Mouse (Mus musculus) midbrain, embryonic 10.5 days (tissue): ENCODE results near the gene Fam243. TPM values are rescaled to one million over a fixed set of nuclear protein-coding genes. Genes with fewer than 3 reads are reported as not detected.

Experiments used
- DNase-seq: peaks from one replicate; pipeline ENCODE4 v3.0.0-alpha.2; 2017; ENCODE audit warnings: low spot score
- H3K27ac ChIP-seq: fragments of 300-500 bp; sonication (generic); replicated peaks from 2 replicates; pipeline ENCODE4 v1.5.1; 2016; ENCODE audit warnings: mild to moderate bottlenecking
- H3K27me3 ChIP-seq: fragments of 300-500 bp; sonication (generic); 2 replicates; pipeline ENCODE4 v1.6.1; 2016; ENCODE audit warnings: low read depth, mild to moderate bottlenecking; ENCODE audit not compliant: poor library complexity, severe bottlenecking
- H3K36me3 ChIP-seq: fragments of 300-500 bp; sonication (generic); 2 replicates; pipeline ENCODE4 v1.6.1; 2016; ENCODE audit warnings: mild to moderate bottlenecking, moderate library complexity
- H3K4me1 ChIP-seq: fragments of 300-500 bp; sonication (generic); 2 replicates; pipeline ENCODE4 v1.6.1; 2016
- H3K4me3 ChIP-seq: fragments of 300-500 bp; sonication (generic); 2 replicates; pipeline ENCODE4 v1.5.1; 2016; ENCODE audit warnings: mild to moderate bottlenecking, moderate library complexity
- H3K9me3 ChIP-seq: fragments of 300-500 bp; sonication (generic); replicated peaks from 2 replicates; pipeline ENCODE4 v1.6.1; 2016; ENCODE audit warnings: mild to moderate bottlenecking
- WGBS: fragments of 180-500 bp; shearing (Covaris S2); methylation state at CpG from one replicate; pipeline ENCODE4 v1.1.7; 2016; 5-methylcytosine and 5-hydroxymethylcytosine counted together
- polyA plus RNA-seq: library from polyadenylated mRNA; unstranded; fragments of >200 nt; fragmentation: Nextera tagmentation; extraction: Ambion mirVana; gene quantifications from 2 replicates; pipeline ENCODE4 v1.2.1, GENCODE M21; 2016

Gene Fam243
- polyA plus RNA-seq, 1 experiment from 2014 or later = 0.07 TPM

GRCm38 (mm10) chr16:92346297-92346916, 25.2 kb upstream of the Fam243 start:
- 72% methylated on average over 13 of the region's 13 CpGs for WGBS
- no peaks in the 10 kb centered on the region for H3K9me3 ChIP-seq
- H3K4me1 ChIP-seq = peaks cover 20% of the 10 kb centered on the region
- H3K27me3 ChIP-seq = no peaks in the 10 kb centered on the region
- DNase-seq = peak; percentile 52
- peak overlapping the region; percentile 76 for H3K27ac ChIP-seq
- H3K4me3 ChIP-seq = no peak overlapping the region
- H3K36me3 ChIP-seq = no peaks in the 10 kb centered on the region

GRCm38 (mm10) chr16:92345177-92345576, 23.9 kb upstream of the Fam243 start:
- Histone ChIP-seq H3K9me3 (no peaks in the 10 kb centered on the region), H3K4me1 (peaks cover 33% of the 10 kb centered on the region), H3K4me3 (no peak overlapping the region), H3K36me3 (no peaks in the 10 kb centered on the region), H3K27me3 (no peaks in the 10 kb centered on the region), H3K27ac (peak overlapping the region; percentile 71)
- WGBS = 73% methylated on average over 11 of the region's 11 CpGs
- no peak for DNase-seq

- H3K4me1 ChIP-seq = peaks cover 29% of the 10 kb centered on the region
- H3K27me3 ChIP-seq = no peaks in the 10 kb centered on the region
- peak overlapping the region; percentile 55 for H3K27ac ChIP-seq
- H3K36me3 ChIP-seq = no peaks in the 10 kb centered on the region
- H3K9me3 ChIP-seq = no peaks in the 10 kb centered on the region
- peak; percentile 75 for DNase-seq
- peak overlapping the region; percentile 50 for H3K4me3 ChIP-seq
- WGBS = 25% methylated on average over 27 of the region's 27 CpGs
These were observed 19.6 kb upstream of the Fam243 start for GRCm38 (mm10) chr16:92340612-92341511.

GRCm38 (mm10) chr16:92336280-92336679, 15.0 kb upstream of the Fam243 start:
- DNase-seq = peak; percentile 85
- H3K4me1 ChIP-seq = peaks cover 34% of the 10 kb centered on the region
- WGBS = 6% methylated on average over 9 of the region's 9 CpGs
- H3K27ac ChIP-seq = no peak overlapping the region
- no peaks in the 10 kb centered on the region for H3K36me3 ChIP-seq
- no peaks in the 10 kb centered on the region for H3K9me3 ChIP-seq
- no peak overlapping the region for H3K4me3 ChIP-seq
- 0 out of 2 replicates have a peak, but pooled peaks cover 18% of the 10 kb centered on the region for H3K27me3 ChIP-seq

- H3K27ac ChIP-seq = no peak overlapping the region
- no peak for DNase-seq
- no peaks in the 10 kb centered on the region for H3K36me3 ChIP-seq
- H3K9me3 ChIP-seq = no peaks in the 10 kb centered on the region
- H3K27me3 ChIP-seq = 0 out of 2 replicates have a peak, but pooled peaks cover 18% of the 10 kb centered on the region
- H3K4me3 ChIP-seq = no peak overlapping the region
- peaks cover 17% of the 10 kb centered on the region for H3K4me1 ChIP-seq
- 68% methylated on average over 9 of the region's 9 CpGs for WGBS
These were observed 13.4 kb upstream of the Fam243 start for GRCm38 (mm10) chr16:92334600-92334999.

GRCm38 (mm10) chr16:92330966-92331365, 9.7 kb upstream of the Fam243 start:
- Histone ChIP-seq H3K27me3 (peaks cover 18% of the 10 kb centered on the region; the same call in 1 of the 2 replicates), H3K36me3 (no peaks in the 10 kb centered on the region), H3K9me3 (no peaks in the 10 kb centered on the region), H3K27ac (no peak overlapping the region), H3K4me1 (peaks cover 17% of the 10 kb centered on the region), H3K4me3 (no peak overlapping the region)
- no peak for DNase-seq
- 84% methylated on average over 5 of the region's 5 CpGs for WGBS

- Histone ChIP-seq H3K4me3 (no peak overlapping the region), H3K9me3 (no peaks in the 10 kb centered on the region), H3K4me1 (peaks cover 33% of the 10 kb centered on the region), H3K27ac (no peak overlapping the region), H3K27me3 (no peaks in the 10 kb centered on the region; the same call in 1 of the 2 replicates), H3K36me3 (no peaks in the 10 kb centered on the region)
- 95% methylated on average over 10 of the region's 10 CpGs for WGBS
- DNase-seq = no peak
These were observed 6.7 kb upstream of the Fam243 start for GRCm38 (mm10) chr16:92327911-92328310.

- no peak for DNase-seq
- Histone ChIP-seq H3K9me3 (no peaks in the 10 kb centered on the region), H3K27ac (peak overlapping the region; percentile 76), H3K4me3 (no peak overlapping the region), H3K27me3 (no peaks in the 10 kb centered on the region; the same call in 1 of the 2 replicates), H3K36me3 (no peaks in the 10 kb centered on the region), H3K4me1 (peaks cover 26% of the 10 kb centered on the region)
- 7% methylated on average over 1 of the region's 1 CpGs for whole genome bisulfite sequencing
These were observed 3.8 kb upstream of the Fam243 start for GRCm38 (mm10) chr16:92325062-92325406.

- peaks cover 26% of the 10 kb centered on the region for H3K4me1 ChIP-seq
- no peaks in the 10 kb centered on the region; the same call in 1 of the 2 replicates for H3K27me3 ChIP-seq
- peak overlapping the region; percentile 76 for H3K27ac ChIP-seq
- H3K9me3 ChIP-seq = no peaks in the 10 kb centered on the region
- 39% methylated on average over 7 of the region's 7 CpGs for WGBS
- H3K36me3 ChIP-seq = no peaks in the 10 kb centered on the region
- H3K4me3 ChIP-seq = no peak overlapping the region
- peak; percentile 28 for DNase-seq
These were observed 3.2 kb upstream of the Fam243 start for GRCm38 (mm10) chr16:92324309-92325061.

- H3K27me3 ChIP-seq = no peaks in the 10 kb centered on the region
- no peaks in the 10 kb centered on the region for H3K36me3 ChIP-seq
- H3K4me3 ChIP-seq = no peak overlapping the region
- H3K27ac ChIP-seq = no peak overlapping the region
- peaks cover 22% of the 10 kb centered on the region for H3K4me1 ChIP-seq
- no peak for DNase-seq
- H3K9me3 ChIP-seq = no peaks in the 10 kb centered on the region
- 82% methylated on average over 3 of the region's 3 CpGs for whole genome bisulfite sequencing
These were observed 880 bp downstream of the Fam243 start for GRCm38 (mm10) chr16:92320361-92320760.

- no peaks in the 10 kb centered on the region for H3K9me3 ChIP-seq
- no peaks in the 10 kb centered on the region for H3K27me3 ChIP-seq
- peaks cover 14% of the 10 kb centered on the region for H3K4me1 ChIP-seq
- H3K36me3 ChIP-seq = no peaks in the 10 kb centered on the region
- H3K4me3 ChIP-seq = no peak overlapping the region
- WGBS = 69% methylated on average over 20 of the region's 20 CpGs
- no peak overlapping the region for H3K27ac ChIP-seq
- DNase-seq = peak; percentile 44
These were observed 1.7 kb downstream of the Fam243 start for GRCm38 (mm10) chr16:92319353-92320109.
